In genomic region chr1:119648205-119649111, GRCm38 (mm10) we compare ENCODE assay signal across 8 mouse cellular contexts. TPM values are rescaled to one million over a fixed set of nuclear protein-coding genes. Genes with fewer than 3 reads are reported as not detected.
DNase-seq lines count a peak whose midpoint lies in the region; ATAC-seq and TF ChIP-seq lines count a peak whose summit lies in the region.

Epb41l5 (minus strand) TSS chr1:119649000.

- peaks cover 41% of the 10 kb centered on the region for H3K4me1 ChIP-seq in G1E (ENCODE audit: insufficient read depth, low read depth, low read length)
- peaks cover 8% of the 10 kb centered on the region for H3K4me1 ChIP-seq in forebrain, embryonic 16.5 days (replicated peaks; ENCODE audit: control insufficient read depth, insufficient read depth, low read length)
- H3K4me1 ChIP-seq in neural tube, embryonic 15.5 days = peaks cover 11% of the 10 kb centered on the region

- intact Hi-C loops in heart, postnatal 25 days (cut with DNase I) = no loop called here

- H3K9ac ChIP-seq in forebrain, embryonic 16.5 days (replicated peaks; ENCODE audit: low read depth, low read length) = peak within 1 kb of the TSS; percentile 78
- H3K9ac ChIP-seq in neural tube, embryonic 15.5 days (replicated peaks) = peak within 1 kb of the TSS; percentile 65

- H3K27me3 ChIP-seq in G1E (ENCODE audit: insufficient read depth, low read length) = no peaks in the 10 kb centered on the region
- H3K27me3 ChIP-seq in forebrain, embryonic 16.5 days (replicated peaks; ENCODE audit: control insufficient read depth, insufficient read depth, low read length) = no peaks in the 10 kb centered on the region
- no peaks in the 10 kb centered on the region for H3K27me3 ChIP-seq in neural tube, embryonic 15.5 days (replicated peaks)

- peak; percentile 83 for ATAC-seq in G1E (ENCODE audit: extremely low read depth, insufficient number of reproducible peaks, low FRiP score, poor library complexity, severe bottlenecking)
- ATAC-seq in forebrain, embryonic 16.5 days = peak; percentile 96
- peak; percentile 95 for ATAC-seq in neural tube, embryonic 15.5 days (ENCODE audit: low FRiP score)

- peak; percentile 76 for DNase-seq in G1E (ENCODE audit: low spot score)
- DNase-seq in cerebellum, adult 11-12 months = peak; percentile 69
- DNase-seq in heart, postnatal 25 days (ENCODE audit: low spot score) = peak; percentile 60
- DNase-seq in layer of hippocampus, adult 11-12 months (ENCODE audit: low spot score) = peak; percentile 74
- DNase-seq in lung, adult 18-20 months = peak; percentile 87 to 89
- DNase-seq in testis, postnatal 10 days (ENCODE audit: low spot score) = peak; percentile 92

- no peak for TF ChIP-seq CTCF in G1E (IDR thresholded peaks at IDR 0.05; ENCODE audit: low read depth, low read length)

- H3K9me3 ChIP-seq in G1E (replicated peaks) = no peaks in the 10 kb centered on the region
- H3K9me3 ChIP-seq in forebrain, embryonic 16.5 days (ENCODE audit: control insufficient read depth, low read length) = no peaks in the 10 kb centered on the region
- H3K9me3 ChIP-seq in neural tube, embryonic 15.5 days (replicated peaks) = no peaks in the 10 kb centered on the region

- 0% methylated on average over 82 of the region's 86 CpGs for WGBS in forebrain, embryonic 16.5 days
- WGBS in neural tube, embryonic 15.5 days = under 1% methylated on average over 86 of the region's 86 CpGs

- peak within 1 kb of the TSS; percentile 73 for H3K4me2 ChIP-seq in forebrain, embryonic 16.5 days (ENCODE audit: low read length)
- peak within 1 kb of the TSS; percentile 75 for H3K4me2 ChIP-seq in neural tube, embryonic 15.5 days

- H3K36me3 ChIP-seq in G1E (replicated peaks) = peaks cover 17% of the 10 kb centered on the region
- no peaks in the 10 kb centered on the region for H3K36me3 ChIP-seq in forebrain, embryonic 16.5 days (ENCODE audit: control insufficient read depth, insufficient read depth)
- H3K36me3 ChIP-seq in neural tube, embryonic 15.5 days = no peaks in the 10 kb centered on the region

- H3K27ac ChIP-seq in forebrain, embryonic 16.5 days (ENCODE audit: low read length) = peak within 1 kb of the TSS; percentile 71
- H3K27ac ChIP-seq in neural tube, embryonic 15.5 days (replicated peaks) = peak within 1 kb of the TSS; percentile 85

- H3K4me3 ChIP-seq in G1E (ENCODE audit: low read depth, low read length) = peak within 1 kb of the TSS; percentile 91
- H3K4me3 ChIP-seq in forebrain, embryonic 16.5 days (replicated peaks; ENCODE audit: low read length) = peak within 1 kb of the TSS; percentile 95
- H3K4me3 ChIP-seq in neural tube, embryonic 15.5 days (replicated peaks) = peak within 1 kb of the TSS; percentile 86

RNA-seq across cellular contexts. Expression of gene Epb41l5, which starts in this region (rescaled TPM):
- total RNA-seq in G1E (2014; fragmentation: Nextera tagmentation) (71.5 and 81.8 TPM in 2 replicates), G1E (2017) (18.5 and 22.5 TPM in 2 replicates)
- polyA plus RNA-seq in G1E (2012) = 4.3 and 7.4 TPM in 2 replicates
- 20.1 and 20.7 TPM in 2 replicates for polyA plus RNA-seq in forebrain, embryonic 16.5 days (2015; fragmentation: Nextera tagmentation; extraction: Ambion mirVana)
- total RNA-seq in heart, postnatal 25 days (2021) = 1 to 10 TPM; 3.5 to 4.3 TPM
- 17.1 and 26.0 TPM in 2 replicates for polyA plus RNA-seq in neural tube, embryonic 15.5 days (2015; fragmentation: Nextera tagmentation; extraction: Ambion mirVana)

Comparison
In these comparisons a context has a peak if more than half of its experiments do, and no peak if none do; other contexts are left out.
1. Peak in every context shown above with its lines: DNase-seq, ATAC-seq, H3K4me3 ChIP-seq and H3K27ac ChIP-seq.